Mouse (Mus musculus) midbrain, embryonic 10.5 days (tissue): ENCODE measurements at regions not wholly inside any gene's neighbourhood (a gene's known extent, or its start where the extent isn't known, plus 50 kb on each side); places are given as distances from the start of the nearest gene placed in this dataset.

Experiments
- DNase-seq: peaks from one replicate; pipeline ENCODE4 v3.0.0-alpha.2; 2017; ENCODE audit warnings: low spot score
- H3K27ac ChIP-seq: fragments of 300-500 bp; sonication (generic); replicated peaks from 2 replicates; pipeline ENCODE4 v1.5.1; 2016; ENCODE audit warnings: mild to moderate bottlenecking
- H3K27me3 ChIP-seq: fragments of 300-500 bp; sonication (generic); 2 replicates; pipeline ENCODE4 v1.6.1; 2016; ENCODE audit warnings: low read depth, mild to moderate bottlenecking; ENCODE audit not compliant: poor library complexity, severe bottlenecking
- H3K36me3 ChIP-seq: fragments of 300-500 bp; sonication (generic); 2 replicates; pipeline ENCODE4 v1.6.1; 2016; ENCODE audit warnings: mild to moderate bottlenecking, moderate library complexity
- H3K4me1 ChIP-seq: fragments of 300-500 bp; sonication (generic); 2 replicates; pipeline ENCODE4 v1.6.1; 2016
- H3K4me3 ChIP-seq: fragments of 300-500 bp; sonication (generic); 2 replicates; pipeline ENCODE4 v1.5.1; 2016; ENCODE audit warnings: mild to moderate bottlenecking, moderate library complexity
- H3K9me3 ChIP-seq: fragments of 300-500 bp; sonication (generic); replicated peaks from 2 replicates; pipeline ENCODE4 v1.6.1; 2016; ENCODE audit warnings: mild to moderate bottlenecking
- WGBS: fragments of 180-500 bp; shearing (Covaris S2); methylation state at CpG from one replicate; pipeline ENCODE4 v1.1.7; 2016; 5-methylcytosine and 5-hydroxymethylcytosine counted together

- H3K36me3 ChIP-seq = no peaks in the 10 kb centered on the region
- 85% methylated on average over 1 of the region's 1 CpGs for WGBS
- no peaks in the 10 kb centered on the region for H3K27me3 ChIP-seq
- H3K9me3 ChIP-seq = no peaks in the 10 kb centered on the region
- no peak for DNase-seq
- no peak overlapping the region for H3K27ac ChIP-seq
- H3K4me3 ChIP-seq = no peak overlapping the region
- H3K4me1 ChIP-seq = no peaks in the 10 kb centered on the region
Measured at GRCm38 (mm10) chr1:145620561-145620960, 845.3 kb upstream of the Rgs18 start.

GRCm38 (mm10) chr1:145614326-145614725 lies 839.1 kb upstream of the Rgs18 start:
- no peaks in the 10 kb centered on the region for H3K36me3 ChIP-seq
- H3K4me1 ChIP-seq = no peaks in the 10 kb centered on the region
- H3K27me3 ChIP-seq = no peaks in the 10 kb centered on the region
- H3K27ac ChIP-seq = no peak overlapping the region
- no peak overlapping the region for H3K4me3 ChIP-seq
- DNase-seq = no peak
- 88% methylated on average over 1 of the region's 1 CpGs for WGBS
- no peaks in the 10 kb centered on the region for H3K9me3 ChIP-seq

- H3K36me3 ChIP-seq = no peaks in the 10 kb centered on the region
- no peaks in the 10 kb centered on the region for H3K9me3 ChIP-seq
- no peaks in the 10 kb centered on the region for H3K4me1 ChIP-seq
- H3K27ac ChIP-seq = no peak overlapping the region
- H3K27me3 ChIP-seq = no peaks in the 10 kb centered on the region
- WGBS = 93% methylated on average over 3 of the region's 3 CpGs
- no peak overlapping the region for H3K4me3 ChIP-seq
- DNase-seq = no peak
Measured at GRCm38 (mm10) chr1:145596983-145597382, 821.7 kb upstream of the Rgs18 start.

GRCm38 (mm10) chr1:145579460-145579859 lies 804.2 kb upstream of the Rgs18 start:
- H3K9me3 ChIP-seq = no peaks in the 10 kb centered on the region
- no peak for DNase-seq
- no peak overlapping the region for H3K4me3 ChIP-seq
- H3K4me1 ChIP-seq = no peaks in the 10 kb centered on the region
- WGBS = 80% methylated on average over 3 of the region's 3 CpGs
- H3K36me3 ChIP-seq = no peaks in the 10 kb centered on the region
- H3K27me3 ChIP-seq = no peaks in the 10 kb centered on the region
- no peak overlapping the region for H3K27ac ChIP-seq

- H3K36me3 ChIP-seq = no peaks in the 10 kb centered on the region
- no peak overlapping the region for H3K27ac ChIP-seq
- peak; percentile 54 for DNase-seq
- H3K9me3 ChIP-seq = no peaks in the 10 kb centered on the region
- H3K4me3 ChIP-seq = no peak overlapping the region
- no peaks in the 10 kb centered on the region for H3K27me3 ChIP-seq
- H3K4me1 ChIP-seq = peaks cover 9% of the 10 kb centered on the region; the same call in 1 of the 2 replicates
- 24% methylated on average over 2 of the region's 2 CpGs for WGBS
Measured at GRCm38 (mm10) chr1:145570012-145570411, 794.8 kb upstream of the Rgs18 start.

- 58% methylated on average over 2 of the region's 2 CpGs for WGBS
- H3K9me3 ChIP-seq = no peaks in the 10 kb centered on the region
- no peak for DNase-seq
- H3K27me3 ChIP-seq = no peaks in the 10 kb centered on the region
- H3K36me3 ChIP-seq = no peaks in the 10 kb centered on the region
- H3K4me3 ChIP-seq = no peak overlapping the region
- H3K27ac ChIP-seq = no peak overlapping the region
- H3K4me1 ChIP-seq = 0 out of 2 replicates have a peak, but pooled peaks cover 4% of the 10 kb centered on the region
Measured at GRCm38 (mm10) chr1:145561347-145561746, 786.1 kb upstream of the Rgs18 start.
